Mouse (Mus musculus) adrenal gland, postnatal 4 days (tissue): ENCODE data around the gene Tnfaip2. TPM values are rescaled to one million over a fixed set of nuclear protein-coding genes. Genes with fewer than 3 reads are reported as not detected.
A peak's percentile ranks its signal among the peaks of the same experiment; 100 is the strongest.

ENCODE experiments used
- DNase-seq, 2 experiments: peaks; one replicate each; pipeline ENCODE4 v3.0.0; 2021 to 2022; ENCODE audit warnings: low spot score in 2 of 2, mixed read lengths in 2 of 2
- long read RNA-seq, 2 experiments: library from polyadenylated mRNA; stranded (forward); transcript quantifications; one replicate each; pipeline ENCODE4 v2.0.0; 2021
- total RNA-seq, 2 experiments: library from RNA; stranded (reverse); gene quantifications; 2 replicates each; pipeline ENCODE4 v1.2.3; 2021

The Tnfaip2 gene
- total RNA-seq = 10 to 100 TPM; 17.6 to 25.8 TPM
- long read RNA-seq, experiment 1, transcript Tnfaip2-201 (12 exons, 3,762 nt) = major isoform, 7 of 9 reads
- long read RNA-seq, experiment 1, partial matches to known transcripts = 1 of 9 reads
- long read RNA-seq, experiment 1, other reads (novel, unspliced or antisense) = 0 of 9 reads
- long read RNA-seq, experiment 2, transcript Tnfaip2-201 (12 exons, 3,762 nt) = major isoform, 7 of 20 reads
- long read RNA-seq, experiment 2, partial matches to known transcripts = 8 of 20 reads
- long read RNA-seq, experiment 2, other reads (novel, unspliced or antisense) = 5 of 20 reads

GRCm38 (mm10) chr12:111442309-111443010 is at the start of gene Tnfaip2:
Gene Tnfaip2, plus strand, starts transcription at chr12:111442469.
- DNase-seq = peak in 1 of 2 experiments; percentile 63

DNA sequence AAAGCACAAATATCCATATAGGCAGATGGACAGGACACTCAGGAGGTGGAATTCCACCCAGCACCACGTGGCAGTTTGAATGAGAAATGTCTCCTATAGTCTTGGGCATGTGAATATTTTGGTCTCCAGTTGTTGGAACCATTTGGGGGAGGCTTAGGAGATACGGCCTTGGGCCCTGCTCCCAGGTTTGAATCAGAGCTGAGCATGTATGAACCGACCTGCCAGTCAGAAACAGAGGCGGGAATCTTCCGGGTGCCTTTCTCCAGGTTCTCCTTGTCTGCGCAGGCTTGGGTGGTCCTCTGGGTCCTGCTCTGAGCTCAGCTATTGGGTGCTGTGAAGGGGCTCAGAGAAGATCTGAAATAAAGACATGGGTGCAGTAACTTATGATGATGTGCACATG is 48.3 kb upstream of the Tnfaip2 start:
- no peak for DNase-seq

DNA sequence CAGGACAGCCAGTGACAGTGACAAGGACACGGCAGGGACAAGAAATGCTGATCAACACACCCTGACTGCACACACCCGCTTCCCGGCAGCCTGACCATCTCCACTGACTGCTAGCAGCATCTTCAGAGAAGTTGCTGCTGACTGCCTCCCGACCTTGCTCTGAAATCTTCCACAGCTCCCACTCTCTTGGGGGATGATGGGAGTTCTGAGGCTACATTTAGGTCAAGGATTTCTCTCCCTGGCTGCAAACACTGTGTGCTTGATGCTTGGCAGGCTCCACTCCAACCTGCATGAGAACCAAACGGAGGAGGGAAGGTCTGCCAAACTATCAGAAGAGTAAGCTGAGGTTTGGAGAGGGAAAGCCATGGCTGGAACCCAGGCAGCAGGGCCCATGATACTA is 45.3 kb upstream of the Tnfaip2 start:
- no peak for DNase-seq

- peak in 1 of 2 experiments; percentile 54 for DNase-seq
Measured at GRCm38 (mm10) chr12:111401454-111402184, 40.6 kb upstream of the Tnfaip2 start.

- no peak for DNase-seq
Measured at GRCm38 (mm10) chr12:111404880-111405279, 37.4 kb upstream of the Tnfaip2 start.

- DNase-seq = no peak
Measured at GRCm38 (mm10) chr12:111406622-111407021, 35.6 kb upstream of the Tnfaip2 start, which contains the start of gene Lbhd2. Gene Lbhd2, plus strand, starts transcription at chr12:111406809.

GRCm38 (mm10) chr12:111409583-111409982 is 32.7 kb upstream of the Tnfaip2 start:
- no peak for DNase-seq

DNA sequence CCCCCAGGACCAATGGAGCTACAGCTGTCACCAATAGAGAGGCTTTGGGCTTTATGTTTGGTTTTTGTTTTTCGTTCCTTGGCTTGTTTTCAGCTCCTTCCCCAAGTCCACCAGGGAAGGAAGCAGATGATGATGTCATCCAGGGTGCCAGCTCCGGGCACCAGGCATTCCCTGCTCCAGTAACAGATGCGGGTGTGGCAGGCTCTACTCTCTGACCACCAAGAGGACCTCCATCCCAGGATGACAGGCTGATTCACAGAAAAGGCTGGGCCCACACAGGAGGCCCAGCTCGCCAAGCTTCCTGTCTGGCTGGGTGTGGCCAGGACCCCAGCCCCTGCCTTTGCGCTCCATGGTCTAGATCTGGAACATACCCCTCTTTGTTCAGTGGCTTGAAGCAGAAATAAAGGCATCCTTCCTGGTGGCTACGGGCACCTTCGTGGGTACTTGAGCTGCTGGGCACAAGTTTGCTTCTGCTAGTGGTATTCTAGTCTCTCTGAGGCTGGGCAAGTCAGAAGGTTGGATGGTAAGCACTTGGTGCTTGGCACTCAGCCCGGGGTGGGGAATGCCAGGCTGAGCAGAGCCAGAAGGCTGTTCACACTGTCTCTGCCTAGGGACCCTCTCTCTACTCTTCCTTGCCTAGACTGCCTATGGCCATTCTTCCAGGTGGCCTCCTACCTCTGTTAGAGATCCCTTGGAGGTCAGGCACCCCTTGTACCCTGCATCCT is 30.5 kb upstream of the Tnfaip2 start:
- DNase-seq = no peak

DNA sequence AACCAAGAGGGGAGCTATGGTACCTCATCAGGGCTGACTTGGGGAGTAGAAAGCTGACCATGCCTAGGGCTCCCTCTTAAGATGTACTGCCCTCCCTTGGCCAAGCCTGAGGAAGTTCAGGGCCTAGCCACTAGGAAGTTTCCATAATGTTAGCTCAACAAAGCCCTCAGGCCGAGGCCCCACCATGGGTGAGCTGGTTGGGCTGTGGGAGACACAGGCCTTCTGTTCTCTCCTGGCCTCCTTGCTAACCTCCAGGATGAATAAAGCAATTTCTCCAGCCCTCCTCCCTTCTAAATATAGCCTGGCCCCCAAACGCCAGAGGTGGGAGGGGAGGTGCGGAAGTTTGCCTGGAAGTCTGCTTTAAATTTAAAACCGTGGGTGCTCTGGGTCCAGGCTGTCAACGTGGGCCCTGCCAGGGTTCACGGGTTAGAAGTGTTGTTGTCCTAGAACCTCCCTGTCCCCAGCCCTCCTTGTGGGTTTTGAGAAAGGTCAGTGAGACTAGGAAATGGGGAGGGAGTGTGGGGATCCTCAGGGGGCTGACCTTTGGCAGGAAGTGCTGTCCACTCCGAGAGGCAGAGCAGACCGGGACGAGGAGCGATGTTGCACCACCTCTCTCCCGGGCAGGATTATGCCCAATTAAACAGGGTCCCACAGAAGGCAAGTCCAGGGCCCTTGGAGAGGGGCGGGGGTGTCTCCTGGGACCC is 29.5 kb upstream of the Tnfaip2 start:
- DNase-seq = no peak

GRCm38 (mm10) chr12:111413300-111413699 is 29.0 kb upstream of the Tnfaip2 start:
- DNase-seq = peak; percentile 82 to 85

- no peak for DNase-seq
Measured at GRCm38 (mm10) chr12:111416921-111417779, 25.1 kb upstream of the Tnfaip2 start, which contains the start of gene Exoc3l4. Gene Exoc3l4, plus strand, starts transcription at chr12:111417017.

GRCm38 (mm10) chr12:111419918-111420317 is 22.4 kb upstream of the Tnfaip2 start:
- DNase-seq = no peak

- DNase-seq = no peak
Measured at GRCm38 (mm10) chr12:111420946-111421709, 21.1 kb upstream of the Tnfaip2 start.

- DNase-seq = no peak
Measured at GRCm38 (mm10) chr12:111422852-111423251, 19.4 kb upstream of the Tnfaip2 start.

DNA sequence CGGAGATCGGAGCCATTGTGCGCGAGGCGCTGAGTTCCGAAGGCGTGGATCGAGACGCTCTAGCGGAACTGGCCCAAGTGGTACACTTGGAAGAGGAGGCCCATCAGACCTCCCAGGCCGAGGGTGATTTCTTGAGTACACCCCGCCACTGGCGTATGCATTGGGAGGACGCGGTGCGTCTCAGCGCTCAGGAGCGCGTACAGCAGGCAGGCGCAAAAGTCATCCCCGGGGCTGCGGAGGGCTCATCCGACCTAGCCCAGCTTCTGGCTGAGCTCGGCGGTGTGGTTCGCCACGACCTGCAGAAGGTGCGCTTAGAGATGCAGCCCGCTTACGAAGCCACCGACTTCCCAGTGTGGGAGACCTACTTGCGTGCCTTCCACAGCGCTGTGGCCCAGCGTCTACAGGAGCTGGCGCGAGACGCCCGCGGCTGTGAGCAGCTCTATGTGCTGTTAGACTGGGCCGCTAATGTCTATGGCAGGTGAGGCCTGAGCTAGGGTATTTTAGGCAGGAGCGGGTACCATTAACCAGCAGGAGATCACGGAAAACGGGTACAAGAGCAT is 18.6 kb upstream of the Tnfaip2 start:
- no peak for DNase-seq

GRCm38 (mm10) chr12:111424547-111424946 is 17.7 kb upstream of the Tnfaip2 start:
- DNase-seq = no peak

DNA sequence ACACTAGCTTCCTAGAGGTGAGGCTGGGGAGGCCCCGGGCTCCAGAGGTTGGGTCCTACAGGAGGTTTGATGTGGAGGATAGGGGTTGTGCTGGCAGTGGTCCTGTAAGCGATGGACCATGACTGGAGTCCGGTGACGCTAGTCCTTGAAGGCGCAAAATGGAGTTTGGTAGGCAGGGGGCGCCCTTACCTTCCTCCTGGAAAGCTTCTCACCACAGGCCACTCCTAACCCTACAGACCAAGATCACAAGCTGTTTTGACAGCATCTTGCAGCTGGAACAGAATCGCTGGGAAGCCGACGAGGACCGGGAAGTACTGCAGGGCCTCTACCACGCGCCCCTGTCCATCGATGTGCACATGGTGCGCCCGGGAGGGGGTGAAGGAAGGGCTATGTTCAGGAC is 17.0 kb upstream of the Tnfaip2 start:
- DNase-seq = peak; percentile 65 to 79

DNA sequence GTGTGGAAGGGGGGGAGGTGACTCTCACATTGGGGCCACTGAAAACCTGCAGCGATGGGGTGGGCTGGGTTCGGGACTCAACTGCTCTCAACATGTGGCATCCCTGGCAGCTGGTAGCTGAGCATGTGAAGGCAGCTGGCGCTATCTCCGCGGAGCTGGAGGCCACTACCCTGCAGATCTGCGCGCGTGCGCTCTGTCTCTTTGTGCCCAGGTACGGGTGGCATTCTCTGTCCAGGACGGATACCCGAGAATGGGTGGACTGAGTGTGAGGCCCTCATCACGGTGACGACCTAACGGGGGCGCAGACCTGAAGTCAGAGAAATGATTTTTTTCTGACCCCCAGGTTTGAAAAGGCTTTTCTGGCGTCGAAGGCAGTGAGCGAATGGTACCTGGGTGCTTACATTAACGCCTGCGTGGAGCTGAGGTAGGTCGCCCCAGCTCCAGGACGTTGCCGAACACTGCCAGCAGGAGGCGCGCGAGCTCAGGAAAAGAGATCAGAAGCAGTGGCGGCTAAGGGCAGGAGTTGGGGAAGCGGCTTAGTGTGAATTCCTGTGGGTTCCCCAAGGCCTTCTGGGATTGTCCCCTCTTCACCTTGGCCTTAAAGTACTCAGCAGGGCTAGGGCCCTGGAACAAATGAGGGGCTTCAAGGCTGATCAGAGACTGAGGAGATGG is 16.3 kb upstream of the Tnfaip2 start:
- DNase-seq = peak; percentile 89 to 91
